Mouse (Mus musculus): ENCODE measurements around the gene Nat8f6.

GRCm38 (mm10) chr6:85849240-85849639 is 28.5 kb upstream of the Nat8f6 start:
- TF ChIP-seq CTCF (IDR thresholded peaks at IDR 0.05; ENCODE audit: low read depth) (no peak), EP300 (IDR thresholded peaks at IDR 0.05; ENCODE audit: low read depth) (no peak)

Measured in liver, postnatal 0 days (tissue).